Mouse (Mus musculus) testis, adult 10 weeks (tissue): ENCODE measurements around the gene Hhat. TPM values are rescaled to one million over a fixed set of nuclear protein-coding genes. Genes with fewer than 3 reads are reported as not detected.

ENCODE experiments used
- polyA plus RNA-seq: library from polyadenylated mRNA; stranded (reverse); fragments of 350-450 nt; fragmentation: Illumina TruSeq; extraction: RNeasy Lipid Tissue Mini Kit (QIAGEN cat#74804); gene quantifications from one replicate; pipeline ENCODE4 v1.2.3, GENCODE M21; 2014; ENCODE audit warnings: low read depth, low replicate concordance

Hhat gene
- 0.84 TPM for polyA plus RNA-seq

GRCm38 (mm10) chr1:192770495-192771331, at the start of gene Hhat:
Gene Hhat (minus strand): TSS chr1:192771223.

Other genes starting within 250 kb of the Hhat start
- 2.2 TPM for gene Sertad4, start 84.5 kb upstream of the Hhat start, polyA plus RNA-seq